Mouse (Mus musculus) lung, embryonic 15.5 days (tissue): Measurements from ENCODE around the gene Hvcn1. TPM values are rescaled to one million over a fixed set of nuclear protein-coding genes. Genes with fewer than 3 reads are reported as not detected.
"Not testable (repeated sequence)": the region's sequence is repeated elsewhere in the genome, so short reads cannot be mapped to it uniquely, and the experiment has no call there.

Source experiments
- ATAC-seq: fragments of 200-750 bp; cut with Nextera tagmentation; 2 replicates; pipeline ENCODE4 v1.8.0; 2017; ENCODE audit warnings: moderate number of reproducible peaks, borderline replicate concordance; ENCODE audit not compliant: low FRiP score, low TSS enrichment; ENCODE audit errors: extremely low read depth
- H3K27ac ChIP-seq: fragments of 300-500 bp; sonication (generic); 2 replicates; pipeline ENCODE4 v1.5.1; 2015; ENCODE audit warnings: moderate library complexity, mild to moderate bottlenecking, inconsistent platforms
- H3K27me3 ChIP-seq: fragments of 300-500 bp; sonication (generic); 2 replicates; pipeline ENCODE4 v1.6.1; 2015; ENCODE audit warnings: inconsistent platforms
- H3K36me3 ChIP-seq: fragments of 300-500 bp; sonication (generic); 2 replicates; pipeline ENCODE4 v1.6.1; 2015; ENCODE audit warnings: inconsistent platforms
- H3K4me1 ChIP-seq: fragments of 300-500 bp; sonication (generic); 2 replicates; pipeline ENCODE4 v1.6.1; 2015; ENCODE audit warnings: inconsistent platforms
- H3K4me2 ChIP-seq: fragments of 300-500 bp; sonication (generic); 2 replicates; pipeline ENCODE4 v1.6.1; 2015; ENCODE audit warnings: inconsistent platforms, mild to moderate bottlenecking, moderate library complexity
- H3K4me3 ChIP-seq: fragments of 300-500 bp; sonication (generic); 2 replicates; pipeline ENCODE4 v1.5.1; 2015; ENCODE audit warnings: mild to moderate bottlenecking, inconsistent platforms
- H3K9ac ChIP-seq: fragments of 300-500 bp; sonication (generic); 2 replicates; pipeline ENCODE4 v1.6.1; 2015; ENCODE audit warnings: inconsistent platforms
- H3K9me3 ChIP-seq: fragments of 300-500 bp; sonication (generic); 2 replicates; pipeline ENCODE4 v1.6.1; 2016; ENCODE audit warnings: inconsistent platforms
- WGBS: fragments of 180-500 bp; shearing (Covaris S2); methylation state at CpG from one replicate; pipeline ENCODE4 v1.1.7; 2015; 5-methylcytosine and 5-hydroxymethylcytosine counted together
- polyA plus RNA-seq: library from polyadenylated mRNA; unstranded; fragments of >200 nt; fragmentation: Nextera tagmentation; extraction: Ambion mirVana; gene quantifications from 2 replicates; pipeline ENCODE4 v1.2.1, GENCODE M21; 2015

Gene Hvcn1
- polyA plus RNA-seq, 1 experiment from 2014 or later, result 4.7 TPM

- H3K9me3 ChIP-seq, result no peaks in the 10 kb centered on the region
- peak overlapping the region; percentile 1; the same call in 1 of the 2 replicates for H3K27ac ChIP-seq
- no peaks in the 10 kb centered on the region for H3K36me3 ChIP-seq
- peaks cover 15% of the 10 kb centered on the region for H3K4me1 ChIP-seq
- H3K27me3 ChIP-seq, result no peaks in the 10 kb centered on the region
- H3K4me3 ChIP-seq, result peak overlapping the region; percentile 39
- peak overlapping the region; percentile 27 for H3K9ac ChIP-seq
- peak overlapping the region; percentile 65 for H3K4me2 ChIP-seq
- WGBS, result 9% methylated on average over 17 of the region's 21 CpGs
- ATAC-seq, result peak; percentile 80
These were observed 3.2 kb downstream of the Hvcn1 start for GRCm38 (mm10) chr5:122209591-122210368.

- Histone ChIP-seq H3K27me3 (no peaks in the 10 kb centered on the region), H3K36me3 (no peaks in the 10 kb centered on the region), H3K9me3 (no peaks in the 10 kb centered on the region), H3K4me1 (peaks cover 15% of the 10 kb centered on the region), H3K9ac (no peak overlapping the region), H3K4me2 (no peak overlapping the region), H3K4me3 (no peak overlapping the region), H3K27ac (no peak overlapping the region)
- ATAC-seq, result no peak
- 89% methylated on average over 8 of the region's 8 CpGs for WGBS
These were observed 4.3 kb downstream of the Hvcn1 start for GRCm38 (mm10) chr5:122210890-122211289.

DNA sequence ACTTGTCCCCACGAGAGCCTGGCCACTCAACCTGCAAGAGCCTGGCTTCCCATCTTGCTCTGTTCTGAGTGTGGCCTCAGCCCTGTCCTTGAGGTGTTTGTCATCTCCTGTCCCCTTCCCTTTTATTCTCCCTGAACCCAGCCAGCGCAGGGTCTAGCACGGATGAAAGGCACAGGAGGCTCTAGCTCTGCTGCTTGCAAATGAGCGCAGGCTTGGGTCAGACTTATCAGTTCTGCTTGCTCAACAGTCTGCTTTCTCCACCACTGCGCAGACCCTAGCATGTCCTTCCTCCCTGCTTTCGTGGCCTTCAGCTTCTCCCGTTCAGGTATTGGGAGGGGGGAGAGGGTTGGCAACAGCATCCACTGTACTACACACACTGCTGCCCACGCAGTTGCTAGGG lies 5.5 kb downstream of the Hvcn1 start:
- Histone ChIP-seq H3K4me3 (no peak overlapping the region), H3K27me3 (no peaks in the 10 kb centered on the region), H3K36me3 (no peaks in the 10 kb centered on the region), H3K4me1 (peaks cover 15% of the 10 kb centered on the region), H3K9me3 (no peaks in the 10 kb centered on the region), H3K27ac (no peak overlapping the region), H3K4me2 (no peak overlapping the region), H3K9ac (no peak overlapping the region)
- 77% methylated on average over 8 of the region's 8 CpGs for WGBS
- ATAC-seq, result no peak

DNA sequence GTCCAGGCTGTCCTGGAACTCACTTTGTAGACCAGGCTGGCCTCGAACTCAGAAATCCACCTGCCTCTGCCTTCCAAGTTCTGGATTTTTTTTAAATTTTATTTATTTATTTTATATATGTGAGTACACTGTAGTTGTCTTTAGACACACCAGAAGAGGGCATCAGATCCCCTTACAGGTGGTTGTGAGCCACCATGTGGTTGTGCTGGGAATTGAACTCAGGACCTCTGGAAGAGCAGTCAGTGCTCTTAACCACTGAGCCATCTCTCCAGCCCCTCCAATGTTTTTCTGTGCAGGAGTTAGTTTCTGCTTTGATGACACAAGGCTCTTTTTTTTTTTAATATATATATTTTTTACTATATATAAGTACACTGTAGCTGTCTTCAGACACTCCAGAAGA lies 6.2 kb downstream of the Hvcn1 start:
- H3K36me3 ChIP-seq, ATAC-seq, H3K4me2 ChIP-seq, H3K4me3 ChIP-seq, H3K9me3 ChIP-seq, H3K9ac ChIP-seq, H3K27ac ChIP-seq, H3K27me3 ChIP-seq: not testable (repeated sequence)
- WGBS, result 87% methylated on average over 1 of the region's 1 CpGs
- H3K4me1 ChIP-seq, result peaks cover 15% of the 10 kb centered on the region

- H3K9me3 ChIP-seq, result no peaks in the 10 kb centered on the region
- 90% methylated on average over 6 of the region's 6 CpGs for WGBS
These were observed 7.3 kb downstream of the Hvcn1 start for GRCm38 (mm10) chr5:122213861-122214260.

GRCm38 (mm10) chr5:122217636-122218035 lies 11.0 kb downstream of the Hvcn1 start:
- no peaks in the 10 kb centered on the region for H3K9me3 ChIP-seq
- H3K4me2 ChIP-seq, result no peak overlapping the region
- H3K27ac ChIP-seq, result no peak overlapping the region
- H3K4me3 ChIP-seq, result no peak overlapping the region
- no peaks in the 10 kb centered on the region for H3K36me3 ChIP-seq
- no peak for ATAC-seq
- no peaks in the 10 kb centered on the region for H3K27me3 ChIP-seq
- no peaks in the 10 kb centered on the region for H3K4me1 ChIP-seq
- H3K9ac ChIP-seq, result no peak overlapping the region
- 83% methylated on average over 6 of the region's 6 CpGs for WGBS

More at GRCm38 (mm10) chr5:122213861-122214260, 7.3 kb downstream of the Hvcn1 start:
- H3K36me3 ChIP-seq, result no peaks in the 10 kb centered on the region
- H3K9ac ChIP-seq, result no peak overlapping the region
- H3K27me3 ChIP-seq, result no peaks in the 10 kb centered on the region
- H3K4me2 ChIP-seq, result no peak overlapping the region
- no peak overlapping the region for H3K27ac ChIP-seq
- peaks cover 14% of the 10 kb centered on the region for H3K4me1 ChIP-seq
- no peak for ATAC-seq
- no peak overlapping the region for H3K4me3 ChIP-seq

GRCm38 (mm10) chr5:122218109-122218905 lies 11.7 kb downstream of the Hvcn1 start:
- H3K4me2 ChIP-seq, result no peak overlapping the region
- H3K27ac ChIP-seq, result no peak overlapping the region
- no peak for ATAC-seq
- H3K27me3 ChIP-seq, result no peaks in the 10 kb centered on the region
- WGBS, result 78% methylated on average over 12 of the region's 12 CpGs
- no peak overlapping the region for H3K9ac ChIP-seq
- H3K9me3 ChIP-seq, result no peaks in the 10 kb centered on the region
- no peaks in the 10 kb centered on the region for H3K36me3 ChIP-seq
- no peaks in the 10 kb centered on the region for H3K4me1 ChIP-seq
- no peak overlapping the region for H3K4me3 ChIP-seq

DNA sequence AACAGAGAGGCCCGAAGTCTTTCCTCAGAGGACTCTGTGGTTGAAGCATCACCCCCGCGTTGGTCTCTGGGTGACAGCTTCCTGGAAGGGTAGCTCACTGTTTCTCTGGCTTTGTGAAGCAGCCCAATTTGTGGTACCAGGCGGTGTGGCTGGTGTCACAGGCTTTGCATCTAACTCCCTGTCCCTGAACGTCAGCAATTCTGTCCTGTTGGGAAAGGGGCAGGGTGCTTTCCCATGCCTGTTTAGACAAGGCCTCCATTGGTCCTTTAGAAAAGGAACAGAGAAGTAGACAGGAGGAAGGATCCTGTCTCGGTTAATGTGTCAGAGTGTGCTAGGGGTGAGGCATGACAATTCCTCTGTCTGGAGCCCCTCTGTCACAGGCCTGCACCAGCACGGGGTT lies 12.3 kb downstream of the Hvcn1 start:
- no peaks in the 10 kb centered on the region for H3K4me1 ChIP-seq
- WGBS, result 73% methylated on average over 7 of the region's 7 CpGs
- no peak for ATAC-seq
- no peak overlapping the region for H3K27ac ChIP-seq
- no peak overlapping the region for H3K4me3 ChIP-seq
- no peaks in the 10 kb centered on the region for H3K27me3 ChIP-seq
- no peaks in the 10 kb centered on the region for H3K9me3 ChIP-seq
- no peaks in the 10 kb centered on the region for H3K36me3 ChIP-seq
- H3K4me2 ChIP-seq, result no peak overlapping the region
- no peak overlapping the region for H3K9ac ChIP-seq

GRCm38 (mm10) chr5:122219655-122220629 lies 13.3 kb downstream of the Hvcn1 start:
- WGBS, result 50% methylated on average over 18 of the region's 18 CpGs
- no peak for ATAC-seq

DNA sequence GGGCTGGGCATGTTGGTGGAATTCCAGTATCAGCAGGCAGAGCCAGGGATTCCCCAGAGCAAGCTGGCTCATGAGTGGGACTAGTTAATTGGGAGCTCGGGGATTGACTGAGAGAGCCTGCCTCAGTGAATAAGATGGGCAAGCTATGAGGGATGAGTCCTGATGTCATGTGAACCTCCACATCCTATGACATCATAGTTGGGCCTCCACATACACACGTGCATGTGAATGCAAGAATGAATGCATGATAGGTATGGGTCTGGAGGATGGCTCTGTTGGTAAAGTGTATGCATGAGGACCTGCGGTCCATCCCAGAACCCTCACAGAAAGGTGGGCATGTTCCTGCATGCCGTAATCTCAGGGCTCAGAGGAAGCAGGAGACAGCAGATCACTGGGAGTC lies 14.5 kb downstream of the Hvcn1 start:
- no peaks in the 10 kb centered on the region for H3K9me3 ChIP-seq
- H3K27me3 ChIP-seq, result no peaks in the 10 kb centered on the region
- WGBS, result 88% methylated on average over 4 of the region's 4 CpGs
- no peaks in the 10 kb centered on the region for H3K4me1 ChIP-seq
- no peak overlapping the region for H3K4me2 ChIP-seq
- no peaks in the 10 kb centered on the region for H3K36me3 ChIP-seq
- ATAC-seq, result no peak
- no peak overlapping the region for H3K4me3 ChIP-seq
- H3K27ac ChIP-seq, result no peak overlapping the region
- no peak overlapping the region for H3K9ac ChIP-seq

More at GRCm38 (mm10) chr5:122219655-122220629, 13.3 kb downstream of the Hvcn1 start:
- H3K27ac ChIP-seq, result no peak overlapping the region
- no peak overlapping the region for H3K4me3 ChIP-seq
- no peaks in the 10 kb centered on the region for H3K36me3 ChIP-seq
- no peaks in the 10 kb centered on the region for H3K27me3 ChIP-seq
- H3K4me1 ChIP-seq, result no peaks in the 10 kb centered on the region
- no peaks in the 10 kb centered on the region for H3K9me3 ChIP-seq
- H3K4me2 ChIP-seq, result no peak overlapping the region
- no peak overlapping the region for H3K9ac ChIP-seq

- Histone ChIP-seq H3K4me3 (no peak overlapping the region), H3K27me3 (no peaks in the 10 kb centered on the region), H3K27ac (no peak overlapping the region), H3K9me3 (no peaks in the 10 kb centered on the region), H3K4me1 (no peaks in the 10 kb centered on the region), H3K4me2 (no peak overlapping the region), H3K36me3 (no peaks in the 10 kb centered on the region), H3K9ac (no peak overlapping the region)
- 85% methylated on average over 2 of the region's 2 CpGs for WGBS
- ATAC-seq, result no peak
These were observed 17.7 kb downstream of the Hvcn1 start for GRCm38 (mm10) chr5:122224291-122224690.
